Mouse (Mus musculus) liver, adult 2 months (tissue): ENCODE data around the gene Ell2.

Experiments used
- CTCF ChIP-seq: fragments of 200-500 bp; IDR thresholded peaks from 2 replicates; pipeline ENCODE4 v1.5.1; 2011; ENCODE audit warnings: low read depth, low read length, control low read depth
- POLR2A ChIP-seq: fragments of 200-500 bp; IDR thresholded peaks from 2 replicates; pipeline ENCODE4 v1.6.1; 2011; ENCODE audit warnings: low read length, control low read depth; ENCODE audit not compliant: insufficient read depth; ENCODE audit errors: extremely low read depth

DNA sequence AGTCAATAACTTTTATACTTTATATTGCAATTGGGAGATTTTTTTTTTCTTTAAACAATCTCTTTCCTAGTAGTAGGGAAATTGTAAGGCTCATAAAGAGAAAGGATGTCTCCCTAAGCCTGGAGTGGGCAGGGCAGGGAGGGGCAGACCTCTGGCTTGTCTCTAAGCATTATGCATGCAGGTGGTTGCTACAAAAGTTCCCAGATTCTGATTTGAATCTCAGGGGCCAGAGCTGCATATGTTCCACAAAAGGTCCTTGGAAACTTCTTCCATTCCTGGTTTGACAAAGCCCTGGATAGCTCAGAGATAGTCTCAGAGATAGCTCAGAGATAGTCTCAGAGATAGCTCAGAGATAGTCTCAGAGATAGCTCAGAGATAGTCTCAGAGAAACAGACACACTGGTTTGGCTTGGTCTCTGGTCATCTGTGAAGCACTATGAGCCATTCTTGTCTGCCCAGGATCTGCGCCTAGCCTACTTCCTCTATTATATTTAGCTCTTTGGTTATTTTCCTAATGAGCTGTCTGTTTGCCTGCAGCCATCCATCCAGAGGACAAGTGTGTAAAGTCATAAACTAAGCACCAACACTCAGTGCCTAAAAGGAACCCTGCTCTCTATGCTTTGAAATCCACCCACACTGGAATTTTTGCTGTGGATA is 84.1 kb downstream of the Ell2 start:
- no peak for TF ChIP-seq POLR2A
- TF ChIP-seq CTCF, result no peak
